Mouse (Mus musculus) bone marrow, adult 2 months (tissue): ENCODE measurements around the gene Mms19.

Experiments used
- CTCF ChIP-seq: fragments of 200-500 bp; IDR thresholded peaks from 2 replicates; pipeline ENCODE4 v1.5.1; 2011; ENCODE audit warnings: low read length, control low read depth; ENCODE audit not compliant: control insufficient read depth, insufficient read depth
- POLR2A ChIP-seq: fragments of 200-500 bp; IDR thresholded peaks from 2 replicates; pipeline ENCODE4 v1.6.1; 2011; ENCODE audit warnings: low read depth, mild to moderate bottlenecking, control low read depth, low read length, borderline replicate concordance; ENCODE audit not compliant: control insufficient read depth

DNA sequence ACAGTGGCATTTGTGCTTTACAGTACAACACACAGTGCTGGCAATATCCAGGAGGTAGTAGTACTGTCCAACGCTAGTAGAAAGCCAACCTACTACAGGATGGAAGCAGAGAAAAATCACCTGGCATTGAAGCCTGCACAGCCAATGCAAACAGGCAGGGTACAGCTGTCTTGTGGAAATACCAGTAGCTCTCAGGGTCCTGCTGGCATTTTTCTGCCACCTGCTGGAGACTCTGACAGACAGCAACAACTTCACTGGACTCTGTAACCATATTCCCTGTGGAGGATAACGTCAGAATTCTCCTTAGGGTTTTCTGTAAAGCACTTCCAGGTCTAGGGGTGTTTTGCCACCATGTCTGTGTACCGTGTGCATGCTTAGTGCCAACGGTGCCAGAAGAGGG lies 28.7 kb downstream of the Mms19 start:
- TF ChIP-seq CTCF, result peak; percentile 42; the same call in 1 of the 2 replicates
- TF ChIP-seq POLR2A, result no peak
